Mouse (Mus musculus) kidney, postnatal 14 days (tissue): ENCODE results near the gene Srpr.

Source experiments
- DNase-seq: peaks from one replicate; pipeline ENCODE4 v3.0.0; 2022; ENCODE audit warnings: mixed read lengths

Gene Srpr

GRCm38 (mm10) chr9:35264509-35264908, 64.5 kb downstream of the Srpr start:
- DNase-seq: no peak

DNA sequence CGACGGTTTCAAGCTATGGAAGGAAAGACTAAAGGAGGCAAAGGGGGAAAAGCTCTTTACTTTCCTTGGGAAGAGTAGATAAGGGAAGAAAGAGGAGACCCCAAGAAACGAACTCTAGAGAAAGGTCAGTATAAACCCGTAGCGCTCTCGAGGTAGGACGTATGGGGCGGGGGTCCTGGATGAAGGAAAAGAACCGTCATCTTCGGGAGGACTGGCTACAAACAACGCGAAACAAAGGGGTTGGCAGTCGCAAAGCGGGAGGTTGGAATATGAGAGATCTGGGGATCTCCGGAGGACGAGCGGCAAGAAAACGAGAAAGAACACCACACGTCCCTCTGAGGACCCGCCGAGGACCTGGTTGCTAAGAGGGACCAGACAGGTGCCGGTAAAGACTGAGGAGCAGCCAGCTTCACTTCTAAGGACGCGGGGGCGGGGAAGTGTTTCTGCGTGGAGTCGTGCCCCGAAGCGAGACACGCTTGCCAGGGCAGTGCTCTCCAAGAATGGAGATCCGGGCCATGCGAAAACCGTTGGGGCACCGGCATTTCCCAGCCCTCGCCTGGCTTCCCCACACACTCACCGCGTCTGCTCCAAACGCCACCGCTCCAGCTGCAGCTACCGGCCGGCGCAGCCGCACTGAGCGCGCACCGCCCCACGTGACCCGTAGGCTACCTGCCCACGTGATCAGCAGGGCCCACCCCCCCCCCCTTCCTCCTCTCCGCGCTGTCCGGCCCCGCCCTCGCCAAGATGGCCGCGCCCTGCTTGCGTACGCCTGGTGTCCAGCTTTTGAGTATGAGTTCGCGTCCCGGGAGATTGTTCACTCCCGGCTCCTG, 67.4 kb downstream of the Srpr start, which contains the start of the genes Fam118b and Rpusd4:
Fam118b (minus strand) TSS at position 660 of the 830 bp plus-strand sequence.
Rpusd4 (plus strand) TSS at position 720 of the 830 bp plus-strand sequence.
- peak; percentile 95 for DNase-seq

- no peak for DNase-seq
These were observed 68.2 kb downstream of the Srpr start for GRCm38 (mm10) chr9:35267976-35268715.

- no peak for DNase-seq
These were observed 77.9 kb downstream of the Srpr start for GRCm38 (mm10) chr9:35277855-35278365.

DNA sequence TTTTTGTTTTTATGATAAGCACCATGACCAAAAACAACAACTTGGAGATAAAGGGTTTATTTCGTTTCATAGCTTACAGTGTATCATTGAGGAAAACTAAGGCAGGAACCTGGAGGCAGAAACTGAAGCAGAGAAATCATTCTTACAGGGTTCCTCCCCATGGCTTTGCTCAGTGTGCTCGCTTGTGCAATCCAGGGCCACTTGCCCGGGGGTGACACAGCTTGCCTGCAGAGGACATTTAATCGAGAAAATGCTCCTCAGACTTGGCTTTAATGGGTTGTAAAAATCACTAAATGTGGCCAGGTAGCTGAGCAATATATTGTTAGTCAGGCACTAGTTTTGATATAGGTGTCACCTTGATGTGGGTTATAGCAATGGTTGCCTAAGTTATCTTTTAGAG, 78.5 kb downstream of the Srpr start:
- no peak for DNase-seq

DNA sequence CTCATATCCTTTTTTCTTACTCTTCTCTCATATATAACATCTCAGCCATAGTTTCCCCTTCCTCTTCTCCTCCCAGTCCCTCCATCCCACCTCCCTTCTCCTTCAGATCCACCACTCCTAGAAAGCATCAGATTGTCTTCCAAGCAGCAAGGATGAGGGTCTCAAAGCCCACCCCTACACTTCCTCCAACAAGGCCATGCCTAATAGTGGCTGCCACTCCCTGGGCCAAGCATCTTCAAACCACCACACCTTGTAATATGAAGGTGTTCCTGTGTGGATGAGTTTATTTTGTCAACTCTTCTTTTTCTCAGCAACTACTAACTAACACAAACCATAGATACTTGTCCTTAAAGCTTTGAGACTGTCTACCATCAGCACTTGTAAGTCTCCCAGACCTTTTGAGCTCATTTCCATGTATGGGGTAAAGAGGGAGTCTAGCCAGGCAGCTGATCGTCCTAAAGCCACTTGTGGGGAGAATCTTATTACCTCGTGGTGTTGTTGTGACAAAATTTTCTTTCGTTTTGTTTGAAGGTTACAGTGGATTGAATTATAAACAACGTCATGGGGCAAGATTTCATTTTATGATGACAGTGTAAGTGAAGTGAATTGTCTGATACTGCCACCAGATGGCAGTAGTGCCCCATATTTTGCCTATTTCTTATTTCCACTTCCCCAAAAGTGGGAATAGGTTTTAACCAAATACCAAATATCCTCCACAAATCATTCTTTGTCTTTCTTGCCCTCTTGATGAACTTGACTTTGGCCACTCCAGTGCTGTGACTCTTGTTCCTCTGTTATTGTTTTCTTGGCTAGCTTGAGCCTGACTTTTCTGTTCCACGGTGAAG, 82.3 kb downstream of the Srpr start:
- DNase-seq: peak; percentile 69

- DNase-seq: no peak
These were observed 82.9 kb downstream of the Srpr start for GRCm38 (mm10) chr9:35282851-35283200.

DNA sequence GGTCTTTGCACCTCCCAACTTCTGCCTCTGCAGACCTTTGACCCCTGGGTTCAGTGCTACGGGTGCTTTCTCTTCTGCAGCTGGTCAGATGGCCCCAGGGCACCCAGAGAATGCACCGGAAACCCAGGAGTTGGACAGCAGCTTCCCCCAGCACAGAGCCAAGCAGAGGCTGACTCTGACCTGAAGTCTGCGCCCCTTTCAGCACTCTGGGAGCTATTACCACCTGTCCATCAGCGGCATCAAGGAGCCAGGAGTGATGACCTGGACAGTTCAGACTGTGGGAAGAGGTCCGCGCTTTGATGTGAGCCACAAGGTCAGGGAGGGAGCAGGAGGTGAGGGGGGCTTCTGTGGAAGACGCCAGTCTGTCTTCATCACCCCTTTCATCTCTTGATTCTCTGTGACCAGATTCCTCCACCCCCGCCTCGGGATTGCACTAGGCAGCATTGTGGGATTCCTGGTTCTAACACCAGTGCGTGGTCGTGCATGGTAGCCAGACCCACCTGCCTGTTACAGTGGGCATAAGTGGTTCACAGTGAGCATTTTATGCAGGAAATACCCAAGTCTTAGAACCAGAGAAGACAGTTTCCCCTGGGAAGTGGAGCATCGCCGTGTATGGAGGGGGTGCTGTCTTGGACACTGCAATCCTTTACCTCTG, 83.6 kb downstream of the Srpr start:
- peak; percentile 16 for DNase-seq

DNA sequence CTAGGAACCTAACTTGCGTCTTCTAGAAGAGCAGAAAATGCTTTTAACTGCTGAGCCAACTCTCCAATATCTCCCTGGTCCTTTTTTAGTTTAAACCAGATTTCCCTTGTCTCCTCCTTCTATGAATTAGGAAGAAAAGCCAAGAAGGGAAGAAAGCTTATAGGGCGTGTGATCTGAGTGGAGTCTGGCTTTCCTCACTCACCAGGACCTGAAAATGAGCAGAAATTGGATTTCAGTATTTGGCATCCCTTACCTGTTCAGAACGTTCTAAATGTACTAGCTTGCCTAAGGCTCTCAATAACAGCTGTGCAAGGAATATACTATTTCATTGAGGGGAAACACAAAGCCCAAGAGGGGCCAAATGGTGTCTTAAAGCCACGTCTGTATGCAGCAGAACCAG, 84.4 kb downstream of the Srpr start:
- no peak for DNase-seq

DNA sequence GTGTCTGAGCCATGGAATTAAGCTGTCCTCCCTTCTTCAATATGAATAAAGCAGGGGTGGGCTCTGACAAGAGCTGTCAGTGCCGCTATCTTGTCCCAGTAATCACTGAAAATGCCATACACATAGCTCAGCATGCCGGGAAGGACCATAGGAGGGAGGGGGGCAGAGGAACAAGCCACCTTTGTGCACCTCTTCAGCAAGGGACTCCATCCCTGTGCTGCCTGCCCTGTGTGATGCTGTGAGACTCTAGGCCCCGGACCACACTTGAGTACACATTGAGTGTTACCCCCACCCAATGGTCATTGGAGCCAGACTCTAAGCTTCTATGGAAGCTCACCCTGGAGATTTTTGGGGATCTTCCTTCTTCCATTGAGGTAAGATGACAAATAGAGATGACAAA, 86.4 kb downstream of the Srpr start:
- DNase-seq: no peak

DNA sequence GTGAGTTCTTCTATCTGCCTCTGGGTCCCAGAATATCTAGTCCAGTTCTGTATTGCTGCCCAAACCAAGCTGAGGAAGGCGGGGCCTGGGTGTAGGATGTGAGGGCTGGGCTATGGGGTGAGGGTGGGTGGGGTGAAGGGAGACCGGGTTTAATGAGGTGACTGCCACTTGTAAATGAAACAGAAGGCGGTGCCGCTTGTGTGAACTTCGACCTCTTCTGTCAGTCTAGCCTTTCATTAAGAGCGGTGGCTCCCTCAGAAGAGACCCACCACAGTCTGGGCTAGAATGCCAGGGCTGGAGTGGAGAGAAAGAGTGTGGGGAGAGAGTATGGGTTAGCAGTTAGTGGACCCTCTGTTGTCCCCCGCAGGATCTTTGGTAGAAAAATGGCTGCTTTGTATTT, 90.0 kb downstream of the Srpr start:
- DNase-seq: no peak

- no peak for DNase-seq
These were observed 90.4 kb downstream of the Srpr start for GRCm38 (mm10) chr9:35290417-35290816.

DNA sequence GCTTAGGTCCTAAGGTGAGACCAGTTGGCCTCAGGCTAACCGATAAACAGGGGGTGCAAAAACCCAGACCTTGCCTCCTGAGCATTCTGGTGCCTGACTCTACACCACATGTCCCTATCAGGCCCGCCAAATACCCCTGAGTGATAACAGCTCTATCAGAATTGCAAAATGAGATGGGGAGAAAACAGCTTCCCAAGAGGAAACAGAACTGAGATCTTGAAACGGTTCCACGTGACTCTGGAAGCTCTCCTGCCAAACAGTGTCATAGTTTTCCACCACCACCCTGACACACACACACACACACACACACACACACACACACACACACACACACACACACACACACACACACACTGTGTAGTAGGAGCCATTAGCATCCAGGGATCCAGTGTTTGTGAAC, 90.9 kb downstream of the Srpr start:
- DNase-seq: no peak

GRCm38 (mm10) chr9:35293465-35293864, 93.5 kb downstream of the Srpr start:
- DNase-seq: no peak
